Mouse (Mus musculus): Measurements from ENCODE around the gene Pmm1.
"Not testable (repeated sequence)": the region's sequence is repeated elsewhere in the genome, so short reads cannot be mapped to it uniquely, and the experiment has no call there.

The Pmm1 gene

DNA sequence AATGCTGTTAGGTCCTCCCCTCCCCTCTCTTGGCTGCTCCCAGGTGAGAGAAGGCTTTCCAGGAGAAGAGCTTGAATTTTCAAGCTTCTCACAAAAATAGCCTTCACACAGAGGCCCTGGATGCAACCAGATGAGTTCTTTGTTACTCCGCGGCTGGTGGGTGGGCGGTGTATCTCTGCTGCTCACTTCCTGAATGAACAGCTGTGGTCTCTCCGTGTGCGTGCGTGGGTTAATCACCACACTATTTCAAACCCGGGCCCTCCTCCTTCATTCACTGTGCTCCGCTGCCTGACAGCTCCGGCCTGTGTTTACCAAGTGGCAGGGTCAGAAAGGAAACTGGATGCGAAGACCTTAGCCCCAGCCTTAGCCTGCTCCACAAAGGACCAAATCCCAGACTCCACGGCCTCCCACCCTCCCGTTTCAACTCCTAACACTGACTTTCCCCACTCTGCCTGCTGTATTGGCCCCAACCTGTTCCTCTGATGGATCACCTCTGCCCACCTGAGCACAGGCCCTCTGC, 27.7 kb downstream of the Pmm1 start:
- no peak for DNase-seq (ENCODE audit: extremely low read depth, low read depth, low spot score)

DNA sequence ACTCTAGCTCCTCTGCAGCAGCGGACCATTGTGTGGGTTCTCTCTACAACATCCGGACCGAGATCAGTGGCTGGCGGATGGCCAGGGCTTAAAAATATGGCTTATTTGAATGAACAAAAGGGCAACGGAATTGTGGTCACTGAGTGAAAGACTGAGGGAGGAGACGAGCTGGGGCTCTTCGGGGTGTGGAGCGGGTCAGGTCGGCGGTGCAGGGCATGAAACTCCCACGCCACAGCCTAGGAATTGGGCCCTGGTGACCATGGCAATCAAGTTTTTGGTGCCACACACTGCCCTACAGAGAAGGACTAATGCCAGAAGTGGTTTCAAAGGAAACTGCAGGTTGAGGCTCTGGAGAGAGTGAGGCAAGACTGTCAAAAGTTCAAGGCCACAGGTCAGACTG, 32.5 kb downstream of the Pmm1 start:
- DNase-seq (ENCODE audit: extremely low read depth, low read depth, low spot score): no peak

DNA sequence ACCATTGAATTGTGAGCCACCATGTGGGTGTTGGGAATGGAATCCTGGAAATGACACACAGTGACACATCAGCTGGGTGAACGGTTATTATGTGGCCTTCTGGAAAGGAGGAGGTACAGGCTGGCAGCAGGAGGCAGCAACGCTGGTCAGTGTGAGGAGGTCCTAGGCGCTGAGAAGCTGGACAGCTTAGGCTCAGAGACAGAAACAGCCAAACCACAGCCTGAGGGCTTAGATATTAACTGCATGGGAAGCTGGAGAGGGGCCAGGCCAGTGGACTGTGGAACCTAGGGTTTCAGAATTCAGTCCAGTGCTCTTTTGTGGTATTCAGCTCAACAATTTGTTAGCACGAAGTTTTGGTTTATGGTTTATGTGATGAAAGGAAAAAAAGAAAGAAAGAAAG, 33.0 kb downstream of the Pmm1 start:
- DNase-seq (ENCODE audit: extremely low read depth, low read depth, low spot score): no peak

DNA sequence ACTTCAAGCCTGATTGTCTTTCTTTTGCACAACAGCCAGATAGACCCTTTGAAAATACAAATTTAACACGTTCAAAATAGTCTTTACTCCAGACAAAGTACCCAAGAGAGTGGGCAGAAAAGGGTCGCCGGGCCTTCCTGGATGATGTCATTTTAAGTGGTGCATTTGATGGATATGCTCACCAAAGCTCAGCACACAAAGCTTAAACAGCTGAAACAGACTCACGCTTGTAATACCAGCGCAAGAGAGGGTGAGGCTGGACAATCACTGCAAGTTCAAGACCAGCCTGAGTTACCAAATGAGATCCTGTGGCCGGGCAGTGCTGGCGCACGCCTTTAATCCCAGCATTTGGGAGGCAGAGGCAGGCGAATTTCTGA, 34.3 kb downstream of the Pmm1 start:
- no peak for DNase-seq (ENCODE audit: extremely low read depth, low read depth, low spot score)

DNA sequence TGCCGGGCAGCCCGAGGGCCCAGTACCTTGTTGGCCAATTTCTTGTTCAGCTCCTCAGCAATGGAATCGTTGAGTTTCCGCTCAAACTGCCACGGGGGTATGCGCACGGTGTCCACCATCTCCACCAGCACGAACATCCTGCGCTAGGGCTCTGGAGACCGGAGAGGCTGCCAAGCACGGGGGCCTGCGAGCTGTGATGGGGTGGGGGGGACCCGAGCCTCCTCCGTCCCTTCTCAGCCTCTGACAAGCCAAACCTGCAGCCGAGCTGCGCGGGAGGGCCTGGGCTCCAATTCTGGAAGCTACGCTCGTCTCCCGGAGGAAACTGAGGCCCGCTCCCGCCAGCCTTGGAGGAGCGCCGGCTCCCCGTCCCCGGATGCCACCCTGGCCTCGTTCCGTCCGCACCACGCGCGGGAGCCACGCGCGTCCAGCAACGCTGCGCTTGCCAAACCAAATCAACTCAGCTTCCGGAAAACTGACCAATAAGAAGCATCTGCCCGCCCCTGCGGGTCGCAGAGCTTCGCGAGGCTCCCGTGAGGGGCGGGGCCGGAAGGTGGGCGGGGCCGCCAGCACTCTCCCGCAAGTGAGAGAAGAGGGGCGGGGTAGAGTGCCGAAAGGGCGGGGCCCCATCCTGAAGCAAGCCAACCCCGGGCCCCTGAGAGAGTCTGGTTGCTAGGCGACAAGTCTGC, 34.8 kb downstream of the Pmm1 start, which contains the start of gene Polr3h:
Polr3h (minus strand) TSS at position 481 of the 686 bp plus-strand sequence.
- DNase-seq (ENCODE audit: extremely low read depth, low read depth, low spot score): peak; percentile 37

DNA sequence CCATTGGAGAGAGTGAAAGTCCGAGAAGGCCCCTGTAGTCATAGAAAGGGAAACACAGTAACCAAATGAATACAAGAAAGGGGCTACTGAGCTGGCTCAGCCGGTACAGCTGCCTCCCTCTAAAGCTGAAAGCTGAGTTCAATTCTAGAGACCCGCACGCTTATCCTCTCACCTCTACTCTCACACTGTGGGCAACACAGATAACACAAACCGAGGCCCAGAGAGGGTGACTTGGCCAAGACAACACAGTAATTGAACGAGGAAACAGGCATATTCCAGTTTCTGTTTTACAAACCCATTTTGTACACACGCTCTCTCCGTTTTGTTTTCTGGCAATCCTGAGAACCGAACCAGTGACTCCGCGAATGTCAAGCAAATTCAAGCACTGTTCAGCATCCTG, 35.8 kb downstream of the Pmm1 start:
- no peak for DNase-seq (ENCODE audit: extremely low read depth, low read depth, low spot score)

DNA sequence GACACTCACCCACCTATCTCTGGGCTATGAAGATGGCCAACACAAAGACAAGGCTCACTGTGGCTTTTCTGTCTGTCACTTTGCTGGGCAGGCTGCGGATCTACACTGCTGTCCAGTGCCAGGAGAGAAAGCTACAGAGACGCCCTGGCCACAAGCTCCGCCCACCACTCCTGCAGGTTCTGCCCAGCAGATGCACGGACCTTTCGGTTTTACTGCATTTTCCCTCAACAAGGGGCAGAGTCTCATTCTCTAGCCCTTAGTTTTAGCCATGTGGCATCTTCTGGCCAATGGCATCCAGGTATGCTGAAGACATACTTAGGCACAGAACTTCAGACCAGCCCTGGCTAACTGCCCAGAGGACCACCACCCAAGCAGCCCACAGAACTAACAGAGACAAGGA, 39.5 kb downstream of the Pmm1 start:
- no peak for DNase-seq (ENCODE audit: extremely low read depth, low read depth, low spot score)

DNA sequence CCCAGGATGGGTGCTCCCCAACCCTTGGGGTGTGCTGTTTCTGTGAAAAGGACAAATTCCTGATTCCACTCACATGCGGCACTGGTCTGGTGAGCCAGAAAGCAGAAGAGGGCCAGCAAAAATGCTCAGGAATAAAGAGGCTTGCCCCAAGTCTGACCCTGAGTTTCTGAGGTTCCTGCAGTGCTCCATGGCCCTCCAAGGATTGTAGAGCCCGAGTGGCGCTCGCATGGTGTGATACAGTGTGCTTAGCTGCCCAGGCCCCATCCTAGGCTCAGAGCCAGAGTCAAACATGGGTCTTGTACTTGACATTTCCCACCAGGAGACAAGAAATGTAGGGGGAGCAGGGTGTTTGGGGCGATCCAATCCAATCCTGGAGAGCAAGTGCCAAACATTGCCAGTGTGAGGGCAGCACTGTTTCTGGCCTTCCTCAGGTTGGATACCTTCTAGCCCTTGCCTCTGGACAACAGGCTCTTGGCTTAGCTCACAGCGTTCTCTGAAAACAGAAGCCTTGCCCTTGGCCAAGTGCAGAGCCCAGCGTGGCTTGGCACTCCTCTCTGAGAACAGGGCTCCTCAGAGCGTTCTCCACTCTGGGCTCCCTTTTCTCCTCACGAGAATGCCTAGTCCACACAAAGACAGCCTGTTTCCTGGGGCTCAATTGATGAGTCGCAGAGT, 40.0 kb downstream of the Pmm1 start:
- DNase-seq (ENCODE audit: extremely low read depth, low read depth, low spot score): no peak

DNA sequence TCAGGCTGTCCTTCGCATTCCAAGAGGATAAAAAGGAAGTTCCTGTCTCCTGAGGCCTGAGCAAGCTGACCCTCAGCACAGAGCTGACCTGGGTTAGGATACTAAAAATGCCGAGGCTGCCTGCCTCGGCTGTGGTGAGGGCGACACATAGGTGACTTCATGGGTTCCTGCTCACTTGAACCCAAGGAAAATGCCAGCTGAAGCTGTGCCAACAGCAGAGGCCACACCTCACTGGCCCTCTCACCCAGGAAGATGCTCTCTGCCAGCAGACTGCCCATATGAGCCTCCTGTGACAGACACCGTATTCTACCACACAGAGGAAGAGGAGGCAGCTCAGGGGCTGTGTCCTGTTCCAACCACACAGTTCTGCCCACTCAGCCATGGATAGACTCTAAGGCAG, 41.7 kb downstream of the Pmm1 start:
- no peak for DNase-seq (ENCODE audit: extremely low read depth, low read depth, low spot score)

DNA sequence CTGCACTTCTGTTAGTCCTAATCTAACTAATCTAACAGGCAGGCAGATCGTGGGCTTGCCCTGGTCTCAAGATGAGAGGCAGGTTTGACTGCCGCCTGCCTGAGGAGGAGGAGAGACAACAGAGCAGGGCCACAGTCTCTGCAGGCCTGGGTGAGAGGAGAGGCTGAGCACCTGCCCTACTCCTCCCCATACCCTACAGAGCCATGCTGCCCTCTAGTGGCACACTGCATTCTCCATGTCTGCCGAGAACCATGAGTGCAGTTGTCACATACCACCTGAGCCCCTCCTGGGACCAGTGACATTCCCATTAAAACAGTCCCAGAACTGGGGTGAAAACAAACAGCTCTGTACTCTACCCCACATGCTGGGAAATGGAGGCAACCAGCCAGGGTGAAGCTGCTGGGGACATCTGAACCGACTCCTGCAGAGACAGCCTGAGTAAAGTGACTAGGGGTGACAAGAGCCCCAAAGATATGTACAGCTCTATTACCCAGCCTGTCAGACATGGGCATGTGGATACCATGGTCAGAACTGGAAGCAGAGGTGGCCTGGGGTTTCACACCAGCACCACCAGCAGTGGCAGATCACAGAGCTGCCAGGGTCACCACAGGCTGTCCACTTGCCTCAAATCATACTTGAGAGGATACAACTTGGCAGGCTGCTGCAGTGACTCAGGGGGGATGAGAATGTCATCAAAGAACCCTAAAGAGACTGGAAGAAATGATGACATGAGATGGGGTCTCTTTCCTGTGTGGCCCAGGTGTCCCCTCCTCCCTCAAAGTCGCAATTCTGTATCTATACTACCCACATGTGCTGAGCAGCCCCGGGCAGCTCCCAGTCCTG, 42.9 kb downstream of the Pmm1 start:
- DNase-seq (ENCODE audit: extremely low read depth, low read depth, low spot score): no peak

DNA sequence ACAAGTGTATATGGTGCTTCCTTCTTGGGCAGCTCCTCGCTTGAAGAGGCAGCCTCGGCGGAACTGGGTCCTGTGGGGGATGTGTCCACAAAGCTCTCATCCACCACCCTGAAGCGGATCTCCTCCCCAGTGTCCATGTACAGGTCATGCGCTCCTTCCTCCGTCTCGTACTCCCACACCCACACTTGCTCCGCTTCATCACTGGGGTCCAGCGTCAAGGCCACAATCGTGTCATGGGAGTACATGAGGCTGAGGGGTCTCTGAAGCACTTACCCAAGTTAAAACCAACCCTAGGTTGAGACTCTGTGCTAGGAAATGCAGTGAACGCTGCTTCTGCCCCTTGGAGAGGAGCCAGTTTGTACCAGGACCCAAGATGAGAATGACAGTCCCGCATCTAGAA, 43.5 kb downstream of the Pmm1 start:
- no peak for DNase-seq (ENCODE audit: extremely low read depth, low read depth, low spot score)

DNA sequence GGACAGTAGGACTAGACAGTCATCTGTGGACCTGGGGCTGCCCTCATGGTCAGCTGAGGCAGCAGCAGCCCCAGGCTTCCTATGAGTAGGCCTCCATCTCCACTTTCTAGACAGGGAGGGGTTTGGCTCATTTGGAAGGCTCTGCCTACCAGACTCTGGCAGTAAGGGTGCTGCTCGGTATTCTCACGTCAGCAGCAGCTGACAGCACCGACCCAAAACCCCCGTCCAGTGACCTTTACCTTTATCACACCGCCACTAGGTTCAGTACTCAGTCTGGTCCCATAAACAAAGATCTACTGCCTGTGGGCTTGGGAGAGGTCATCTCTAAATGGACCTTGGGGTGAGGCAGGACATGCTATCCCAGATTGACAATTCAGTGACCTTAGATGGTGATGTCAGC, 45.1 kb downstream of the Pmm1 start:
- no peak for DNase-seq (ENCODE audit: extremely low read depth, low read depth, low spot score)

DNA sequence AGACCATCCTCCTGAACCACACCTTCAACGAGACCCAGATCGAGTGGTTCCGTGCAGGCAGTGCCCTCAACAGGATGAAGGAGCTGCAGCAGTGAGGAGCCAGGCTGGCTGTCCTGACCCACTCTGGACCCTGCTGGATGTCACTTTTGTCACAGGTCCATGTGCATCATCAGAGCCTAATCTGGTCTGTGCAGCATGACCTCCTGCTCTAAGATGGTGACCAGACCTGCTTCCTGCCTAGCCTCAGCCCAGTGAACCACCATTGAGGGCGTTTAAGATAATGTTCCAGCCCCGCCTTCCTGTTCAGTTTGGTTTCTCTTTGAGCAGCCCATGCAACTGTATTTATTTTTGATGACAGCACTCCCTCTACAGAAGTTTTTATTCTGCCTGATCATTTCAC, 46.1 kb downstream of the Pmm1 start:
- DNase-seq (ENCODE audit: extremely low read depth, low read depth, low spot score): no peak

DNA sequence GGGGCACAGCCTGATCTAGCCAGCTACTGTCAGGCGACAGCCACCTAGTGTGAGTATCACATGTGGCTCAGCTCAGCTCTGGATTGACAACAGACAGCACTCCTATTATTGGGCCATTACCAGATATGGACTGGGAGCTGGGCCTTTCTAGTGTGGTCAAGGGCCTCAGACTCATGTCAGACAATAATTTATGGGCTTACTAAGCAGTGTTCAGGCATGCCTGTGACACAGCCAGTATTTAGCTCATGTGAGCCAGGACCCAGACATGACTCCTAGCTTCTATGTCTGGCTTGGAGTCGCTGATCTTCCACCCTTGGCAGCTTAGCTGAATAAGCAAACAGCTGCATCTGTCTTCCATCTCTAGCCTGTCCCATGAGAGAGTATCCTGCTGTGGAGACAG, 48.2 kb downstream of the Pmm1 start:
- DNase-seq (ENCODE audit: extremely low read depth, low read depth, low spot score): no peak

DNA sequence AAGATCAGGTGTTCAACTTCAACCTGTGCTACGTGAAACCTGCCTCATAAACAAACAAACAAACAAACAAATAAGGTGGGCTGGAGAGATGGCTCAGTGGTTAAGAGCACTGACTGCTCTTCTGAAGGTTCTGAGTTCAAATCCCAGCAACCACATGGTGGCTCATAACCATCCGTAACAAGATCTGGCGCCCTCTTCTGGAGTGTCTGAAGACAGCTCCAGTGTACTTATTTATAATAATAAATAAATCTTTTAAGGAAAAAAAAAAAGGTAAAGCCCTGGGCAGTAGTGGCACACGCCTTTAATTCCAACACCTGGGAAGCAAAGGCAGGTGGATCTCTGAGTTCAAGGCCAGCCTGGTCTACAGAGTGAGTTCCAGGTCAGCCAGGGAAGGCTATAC, 52.0 kb downstream of the Pmm1 start:
- DNase-seq (ENCODE audit: extremely low read depth, low read depth, low spot score): not testable (repeated sequence)

DNA sequence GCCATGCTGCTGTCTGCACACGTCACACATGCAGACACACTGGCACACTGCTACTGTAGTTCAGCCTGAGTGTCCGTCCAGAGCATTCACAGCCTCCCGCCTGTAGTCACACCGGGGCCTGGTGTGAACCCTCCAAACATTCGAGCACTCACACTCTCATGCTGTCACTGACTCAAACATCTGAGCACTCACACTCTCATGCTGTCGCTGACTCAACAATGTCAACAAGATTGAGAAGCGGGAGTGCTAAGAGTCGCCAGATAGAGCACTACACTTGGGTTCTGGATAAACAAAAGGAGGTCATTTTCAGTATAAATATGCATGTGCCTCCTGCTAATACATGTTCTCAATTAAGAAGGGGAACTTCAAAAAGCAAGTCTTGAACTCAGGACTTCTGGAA, 52.8 kb downstream of the Pmm1 start:
- no peak for DNase-seq (ENCODE audit: extremely low read depth, low read depth, low spot score)

DNA sequence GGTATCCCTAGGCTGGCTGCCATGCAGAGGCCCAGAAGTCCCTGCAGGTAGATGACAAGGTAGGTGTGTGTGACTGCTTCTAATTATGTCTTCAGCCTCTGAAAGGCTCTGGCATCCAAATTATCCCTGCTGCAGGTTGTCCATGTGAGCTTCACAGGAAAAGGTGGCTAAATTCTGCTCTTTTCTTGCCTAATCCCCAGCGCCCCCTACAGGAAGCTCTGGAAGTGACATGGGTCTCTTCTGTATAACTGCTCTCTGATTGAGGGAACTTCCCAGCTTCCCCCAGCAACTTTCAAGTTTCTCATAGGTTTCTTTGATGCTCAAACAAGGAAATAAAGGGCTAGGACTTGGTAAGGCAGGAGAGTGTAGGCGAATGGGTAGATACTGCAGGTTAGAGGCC, 55.8 kb downstream of the Pmm1 start:
- no peak for DNase-seq (ENCODE audit: extremely low read depth, low read depth, low spot score)

Measured in fat pad, adult 2 months (tissue).